Mouse (Mus musculus) midbrain, embryonic 14.5 days (tissue): ENCODE data around the gene Cpd. TPM values are rescaled to one million over a fixed set of nuclear protein-coding genes. Genes with fewer than 3 reads are reported as not detected.
A peak's percentile ranks its signal among the peaks of the same experiment; 100 is the strongest.

ENCODE experiments used
- ATAC-seq: fragments of 200-750 bp; cut with Nextera tagmentation; 2 replicates; pipeline ENCODE4 v1.8.0; 2017; ENCODE audit warnings: moderate number of reproducible peaks, moderate library complexity; ENCODE audit not compliant: low FRiP score, low TSS enrichment
- DNase-seq: peaks from one replicate; pipeline ENCODE4 v3.0.0-alpha.2; 2015
- H3K27ac ChIP-seq: fragments of 300-500 bp; sonication (generic); replicated peaks from 2 replicates; pipeline ENCODE4 v1.5.1; 2014; ENCODE audit warnings: mild to moderate bottlenecking, low read depth, low read length, moderate library complexity
- H3K27me3 ChIP-seq: fragments of 300-500 bp; sonication (generic); 2 replicates; pipeline ENCODE4 v1.6.1; 2014; ENCODE audit warnings: low read length, control low read depth, mixed read lengths; ENCODE audit not compliant: control insufficient read depth, insufficient read depth
- H3K36me3 ChIP-seq: fragments of 300-500 bp; sonication (generic); 2 replicates; pipeline ENCODE4 v1.6.1; 2014; ENCODE audit warnings: low read length, control low read depth; ENCODE audit not compliant: control insufficient read depth, insufficient read depth
- H3K4me1 ChIP-seq: fragments of 300-500 bp; sonication (generic); 2 replicates; pipeline ENCODE4 v1.6.1; 2014; ENCODE audit warnings: mild to moderate bottlenecking, antibody characterized with exemption, low read length, control low read depth; ENCODE audit not compliant: control insufficient read depth, insufficient read depth
- H3K4me2 ChIP-seq: fragments of 300-500 bp; sonication (generic); 2 replicates; pipeline ENCODE4 v1.6.1; 2014; ENCODE audit warnings: mild to moderate bottlenecking, low read length, moderate library complexity
- H3K4me3 ChIP-seq: fragments of 300-500 bp; sonication (generic); replicated peaks from 2 replicates; pipeline ENCODE4 v1.5.1; 2014; ENCODE audit warnings: low read depth, low read length
- H3K9ac ChIP-seq: fragments of 300-500 bp; sonication (generic); replicated peaks from 2 replicates; pipeline ENCODE4 v1.6.1; 2014; ENCODE audit warnings: mild to moderate bottlenecking, low read length, moderate library complexity
- H3K9me3 ChIP-seq: fragments of 300-500 bp; sonication (generic); 2 replicates; pipeline ENCODE4 v1.6.1; 2016; ENCODE audit warnings: low read length, control low read depth, mixed read lengths; ENCODE audit not compliant: control insufficient read depth
- WGBS: fragments of 180-500 bp; shearing (Covaris S2); extraction: QIAGEN DNeasy Blood & Tissue Kit; methylation state at CpG from one replicate; pipeline ENCODE4 v1.1.7; 2014; 5-methylcytosine and 5-hydroxymethylcytosine counted together
- polyA plus RNA-seq: library from polyadenylated mRNA; unstranded; fragments of >200 nt; fragmentation: Nextera tagmentation; extraction: Ambion mirVana; gene quantifications from 2 replicates; pipeline ENCODE4 v1.2.1, GENCODE M21; 2014

Cpd gene
- polyA plus RNA-seq, 1 experiment from 2014 or later: 11.8 TPM

GRCm38 (mm10) chr11:76836317-76836716, 10.5 kb downstream of the Cpd start:
- no peaks in the 10 kb centered on the region for H3K9me3 ChIP-seq
- WGBS: 72% methylated on average over 6 of the region's 6 CpGs

GRCm38 (mm10) chr11:76835868-76836267, 10.9 kb downstream of the Cpd start:
- no peaks in the 10 kb centered on the region for H3K4me1 ChIP-seq
- ATAC-seq (no peak), DNase-seq (no peak)
- no peaks in the 10 kb centered on the region for H3K27me3 ChIP-seq
- H3K4me3 ChIP-seq: no peak overlapping the region
- peaks cover 8% of the 10 kb centered on the region; the same call in 1 of the 2 replicates for H3K36me3 ChIP-seq
- 91% methylated on average over 5 of the region's 5 CpGs for WGBS
- H3K4me2 ChIP-seq: no peak overlapping the region
- H3K27ac ChIP-seq: no peak overlapping the region
- no peaks in the 10 kb centered on the region for H3K9me3 ChIP-seq
- H3K9ac ChIP-seq: no peak overlapping the region

More at GRCm38 (mm10) chr11:76836317-76836716, 10.5 kb downstream of the Cpd start:
- Histone ChIP-seq H3K27me3 (no peaks in the 10 kb centered on the region), H3K27ac (no peak overlapping the region), H3K4me2 (no peak overlapping the region), H3K9ac (no peak overlapping the region), H3K36me3 (peaks cover 8% of the 10 kb centered on the region; the same call in 1 of the 2 replicates), H3K4me3 (no peak overlapping the region), H3K4me1 (no peaks in the 10 kb centered on the region)
- DNase-seq (no peak), ATAC-seq (no peak)

- Histone ChIP-seq H3K27ac (no peak overlapping the region), H3K4me2 (no peak overlapping the region), H3K27me3 (no peaks in the 10 kb centered on the region), H3K4me1 (no peaks in the 10 kb centered on the region), H3K36me3 (peaks cover 5% of the 10 kb centered on the region; the same call in 1 of the 2 replicates), H3K9me3 (no peaks in the 10 kb centered on the region), H3K9ac (no peak overlapping the region), H3K4me3 (no peak overlapping the region)
- no peak for DNase-seq
- WGBS: 78% methylated on average over 1 of the region's 1 CpGs
- ATAC-seq: no peak
These were observed 12.2 kb downstream of the Cpd start for GRCm38 (mm10) chr11:76834665-76835064.

GRCm38 (mm10) chr11:76824885-76825265, 21.9 kb downstream of the Cpd start:
- Histone ChIP-seq H3K4me1 (no peaks in the 10 kb centered on the region), H3K9ac (no peak overlapping the region), H3K27ac (no peak overlapping the region), H3K4me2 (no peak overlapping the region), H3K4me3 (no peak overlapping the region), H3K27me3 (no peaks in the 10 kb centered on the region), H3K9me3 (no peaks in the 10 kb centered on the region), H3K36me3 (no peaks in the 10 kb centered on the region)
- ATAC-seq: no peak
- WGBS: 90% methylated on average over 9 of the region's 9 CpGs
- DNase-seq: no peak

- Histone ChIP-seq H3K9ac (no peak overlapping the region), H3K4me3 (no peak overlapping the region), H3K4me1 (no peaks in the 10 kb centered on the region), H3K36me3 (no peaks in the 10 kb centered on the region), H3K27ac (no peak overlapping the region), H3K9me3 (no peaks in the 10 kb centered on the region), H3K4me2 (no peak overlapping the region), H3K27me3 (no peaks in the 10 kb centered on the region)
- DNase-seq (no peak), ATAC-seq (no peak)
- 91% methylated on average over 7 of the region's 7 CpGs for WGBS
These were observed 22.5 kb downstream of the Cpd start for GRCm38 (mm10) chr11:76824238-76824884.

GRCm38 (mm10) chr11:76823641-76824040, 23.2 kb downstream of the Cpd start:
- H3K9me3 ChIP-seq: no peaks in the 10 kb centered on the region
- no peak overlapping the region for H3K9ac ChIP-seq
- H3K36me3 ChIP-seq: no peaks in the 10 kb centered on the region
- no peaks in the 10 kb centered on the region for H3K27me3 ChIP-seq
- WGBS: 96% methylated on average over 3 of the region's 3 CpGs
- H3K4me3 ChIP-seq: no peak overlapping the region
- DNase-seq (no peak), ATAC-seq (no peak)
- H3K4me2 ChIP-seq: no peak overlapping the region
- no peak overlapping the region for H3K27ac ChIP-seq
- H3K4me1 ChIP-seq: no peaks in the 10 kb centered on the region

GRCm38 (mm10) chr11:76821353-76821752, 25.5 kb downstream of the Cpd start:
- Histone ChIP-seq H3K27me3 (no peaks in the 10 kb centered on the region), H3K4me2 (no peak overlapping the region), H3K36me3 (no peaks in the 10 kb centered on the region), H3K4me3 (no peak overlapping the region), H3K27ac (no peak overlapping the region), H3K9me3 (no peaks in the 10 kb centered on the region), H3K4me1 (no peaks in the 10 kb centered on the region), H3K9ac (no peak overlapping the region)
- ATAC-seq: no peak
- DNase-seq: no peak
- 81% methylated on average over 3 of the region's 3 CpGs for WGBS

GRCm38 (mm10) chr11:76817664-76818063, 29.2 kb downstream of the Cpd start:
- 94% methylated on average over 3 of the region's 3 CpGs for WGBS
- no peak for DNase-seq
- no peaks in the 10 kb centered on the region for H3K9me3 ChIP-seq
- peaks cover 6% of the 10 kb centered on the region; the same call in 1 of the 2 replicates for H3K36me3 ChIP-seq
- H3K27ac ChIP-seq: no peak overlapping the region
- no peak for ATAC-seq
- no peak overlapping the region for H3K4me2 ChIP-seq
- no peaks in the 10 kb centered on the region for H3K4me1 ChIP-seq
- H3K27me3 ChIP-seq: no peaks in the 10 kb centered on the region
- H3K4me3 ChIP-seq: no peak overlapping the region
- no peak overlapping the region for H3K9ac ChIP-seq

GRCm38 (mm10) chr11:76810706-76811495, 35.9 kb downstream of the Cpd start:
- Histone ChIP-seq H3K4me3 (no peak overlapping the region), H3K9me3 (no peaks in the 10 kb centered on the region), H3K27me3 (no peaks in the 10 kb centered on the region), H3K4me2 (no peak overlapping the region), H3K36me3 (peaks cover 50% of the 10 kb centered on the region), H3K4me1 (no peaks in the 10 kb centered on the region), H3K27ac (no peak overlapping the region), H3K9ac (no peak overlapping the region)
- 89% methylated on average over 9 of the region's 9 CpGs for WGBS
- ATAC-seq: no peak
- peak; percentile 13 for DNase-seq
